Mouse (Mus musculus): Measurements from ENCODE around the gene Iffo1. TPM values are rescaled to one million over a fixed set of nuclear protein-coding genes. Genes with fewer than 3 reads are reported as not detected.

Gene Iffo1
- total RNA-seq, 2 experiments from 2014 or later = 11.6 to 12.3 TPM

DNA sequence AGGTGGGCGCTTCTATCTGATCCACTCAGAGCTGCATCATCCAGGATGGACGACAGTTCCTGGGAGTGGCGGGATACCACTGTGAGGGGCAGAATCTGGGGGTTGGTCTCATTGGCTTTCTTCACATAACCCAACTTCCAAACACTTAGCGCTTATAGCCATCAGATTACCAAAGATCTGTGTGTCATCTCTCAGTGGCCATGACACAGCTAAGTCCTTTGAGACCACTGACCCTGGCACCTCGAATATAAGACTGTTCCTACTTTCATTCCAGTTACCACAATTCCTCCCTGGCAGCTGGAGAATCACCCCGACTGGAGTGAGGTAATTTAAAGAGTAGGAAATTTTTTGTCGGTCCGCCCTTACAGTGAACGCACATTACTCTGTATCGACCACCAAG is 41.2 kb downstream of the Iffo1 start:
- intact Hi-C loops (cut with DNase I) = loop anchor here (2.0 kb wide), 1 partner anchor 15 kb away; no protein-coding TSS in a partner anchor
- no peak for DNase-seq

DNA sequence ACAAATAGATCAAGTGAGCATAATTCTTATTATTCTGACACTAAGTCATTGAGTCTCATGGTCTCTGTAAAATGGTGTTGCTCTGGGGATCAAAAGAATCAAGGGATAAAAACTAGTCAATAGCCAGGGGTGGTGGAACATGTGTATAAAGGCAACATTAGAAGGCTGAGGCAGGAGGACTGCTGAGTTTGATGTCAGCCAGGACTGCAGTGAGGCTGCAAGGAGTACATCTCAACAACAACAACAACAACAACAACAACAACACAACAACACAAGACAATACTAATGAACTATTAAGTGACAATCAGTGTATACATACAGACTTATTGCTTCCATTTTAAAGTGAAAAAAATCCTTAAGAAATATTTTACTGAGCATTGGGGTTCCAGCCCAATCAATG is 45.8 kb downstream of the Iffo1 start:
- intact Hi-C loops (cut with DNase I) = no loop called here
- no peak for DNase-seq

DNA sequence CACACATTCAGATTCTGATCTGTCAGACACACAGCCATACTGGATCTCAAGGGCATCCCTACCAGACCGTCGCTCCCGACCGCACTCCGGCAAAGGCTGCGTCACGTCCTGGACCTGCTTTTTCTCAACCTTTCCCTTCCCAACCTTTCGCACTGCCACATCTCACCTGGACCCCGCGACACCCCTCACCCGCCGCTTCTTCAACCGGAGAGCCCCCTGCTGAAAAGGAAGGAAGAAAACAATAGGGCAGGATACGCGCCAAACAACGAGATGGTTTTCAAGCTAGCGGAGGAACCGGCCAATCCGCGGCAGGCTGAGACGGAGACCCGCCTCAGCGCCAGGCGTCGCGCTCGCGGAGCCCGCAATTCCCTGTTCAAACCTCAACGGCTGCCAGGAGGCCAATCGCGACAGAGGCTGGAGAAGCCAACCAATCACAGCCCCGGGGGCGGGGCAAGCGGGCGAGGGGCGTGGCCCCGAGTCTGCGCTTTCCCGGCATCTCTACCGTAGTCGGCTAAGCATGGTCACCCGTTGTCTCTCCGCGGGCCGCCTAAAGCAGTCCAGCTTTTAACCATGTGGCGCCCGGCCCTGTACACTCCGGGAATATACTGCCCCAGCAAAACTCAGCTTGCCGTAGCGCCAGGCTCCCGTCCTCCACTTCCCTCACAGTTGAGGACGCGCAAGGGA is 46.4 kb downstream of the Iffo1 start, which contains the start of the genes Ncapd2 and Mrpl51:
Ncapd2 (minus strand) TSS at position 370 of the 684 bp plus-strand sequence.
Mrpl51 (plus strand) TSS at position 470 of the 684 bp plus-strand sequence.
- intact Hi-C loops (cut with DNase I) = no loop called here
- DNase-seq = peak; percentile 95 to 97

DNA sequence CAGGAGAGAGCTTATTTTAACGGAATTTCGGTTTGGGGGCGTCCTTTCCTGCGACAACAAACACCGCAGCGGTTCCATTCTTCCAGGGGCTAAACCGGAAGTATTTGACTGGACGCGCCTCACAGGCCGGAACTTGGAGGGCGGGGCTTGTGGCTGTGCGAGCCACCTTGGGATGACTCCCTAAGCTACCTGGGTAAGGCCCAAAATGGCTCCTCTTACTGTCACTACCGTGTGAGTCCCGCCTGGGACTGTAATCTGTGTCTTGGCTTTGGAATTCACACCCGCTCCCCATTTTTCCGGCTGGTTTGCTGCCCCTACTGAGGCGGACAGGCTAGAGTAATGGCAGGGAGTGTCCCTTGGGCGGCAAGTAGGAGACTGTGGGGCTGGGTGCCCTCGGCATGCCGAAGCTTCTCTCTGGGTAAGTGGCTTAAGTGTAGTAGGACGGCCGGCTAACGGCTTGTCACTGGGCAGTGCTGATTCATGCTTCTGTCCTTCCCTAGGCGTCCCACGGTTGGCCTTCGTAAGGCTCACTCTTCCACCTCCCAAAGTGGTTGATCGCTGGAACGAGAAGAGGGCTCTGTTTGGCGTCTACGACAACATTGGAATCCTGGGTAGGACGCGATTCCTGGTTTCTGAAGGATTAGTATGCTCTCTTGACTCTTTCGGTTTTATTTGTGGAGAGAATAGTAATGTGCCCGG is 47.1 kb downstream of the Iffo1 start:
- peak; percentile 85 to 91 for DNase-seq
- intact Hi-C loops (cut with DNase I) = no loop called here

DNA sequence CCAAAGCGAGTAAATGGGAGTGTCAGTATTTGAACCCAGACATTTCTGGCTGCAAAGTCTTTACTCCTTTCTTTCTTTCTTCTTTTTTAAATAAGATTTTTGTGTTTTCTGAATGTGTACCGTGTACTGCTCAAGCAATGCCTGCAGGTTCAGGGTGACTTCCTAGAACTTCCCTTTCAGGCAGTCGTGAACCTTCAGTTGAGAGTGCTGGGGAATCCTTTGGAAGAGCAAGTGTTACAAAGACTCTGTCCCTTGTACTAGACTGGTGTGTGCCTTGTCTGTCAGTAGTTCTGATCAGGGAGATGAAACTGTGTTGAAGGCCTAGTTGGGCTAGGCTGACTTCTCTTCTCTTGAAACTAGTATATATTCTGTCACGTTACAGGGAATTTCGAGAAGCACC is 47.8 kb downstream of the Iffo1 start:
- no peak for DNase-seq
- intact Hi-C loops (cut with DNase I) = no loop called here

DNA sequence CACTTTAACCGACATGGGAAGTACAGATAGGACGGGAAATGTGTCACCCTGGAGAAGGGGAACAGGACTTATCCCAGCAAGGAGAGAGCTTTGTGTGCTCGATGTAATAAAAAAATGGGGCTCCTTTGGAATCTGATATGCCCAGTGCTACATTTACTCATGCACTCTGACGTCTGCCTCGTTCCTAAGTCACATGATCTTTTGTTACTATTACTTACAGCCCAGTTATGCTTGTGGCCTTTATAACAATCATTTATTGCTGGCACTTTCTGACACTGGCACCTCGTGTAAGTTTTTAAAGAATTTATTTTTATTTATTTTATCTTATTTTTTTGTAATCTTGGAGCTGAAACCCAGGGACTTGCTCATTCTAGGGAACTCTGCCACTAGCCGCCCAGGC is 48.3 kb downstream of the Iffo1 start:
- DNase-seq = no peak
- intact Hi-C loops (cut with DNase I) = no loop called here

DNA sequence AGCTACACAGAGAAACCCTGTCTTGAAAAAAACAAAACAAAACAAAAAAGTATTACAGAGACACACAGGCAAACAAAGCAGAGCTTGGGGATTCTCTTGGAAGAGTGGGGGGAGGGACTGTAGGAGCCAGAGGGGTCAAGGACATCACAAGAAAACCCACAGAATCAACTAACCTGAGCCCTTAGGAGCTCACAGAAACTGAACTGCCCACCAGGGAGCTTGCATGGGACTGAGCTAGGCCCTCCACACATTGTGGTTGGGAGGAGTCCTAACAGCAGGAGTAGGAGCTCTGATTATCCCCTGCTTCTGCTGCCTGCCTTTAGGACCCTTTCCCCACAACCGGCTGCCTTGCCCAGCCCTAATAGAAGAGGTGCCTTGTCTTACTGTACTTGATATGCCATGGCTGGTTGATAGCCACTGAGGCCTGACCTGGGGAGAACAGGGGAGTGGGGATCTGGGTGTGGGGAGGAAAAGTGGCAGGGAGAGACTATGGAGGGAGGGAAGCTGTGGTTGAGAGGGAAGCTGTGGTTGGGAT is 50.6 kb downstream of the Iffo1 start:
- intact Hi-C loops (cut with DNase I) = no loop called here
- no peak for DNase-seq

DNA sequence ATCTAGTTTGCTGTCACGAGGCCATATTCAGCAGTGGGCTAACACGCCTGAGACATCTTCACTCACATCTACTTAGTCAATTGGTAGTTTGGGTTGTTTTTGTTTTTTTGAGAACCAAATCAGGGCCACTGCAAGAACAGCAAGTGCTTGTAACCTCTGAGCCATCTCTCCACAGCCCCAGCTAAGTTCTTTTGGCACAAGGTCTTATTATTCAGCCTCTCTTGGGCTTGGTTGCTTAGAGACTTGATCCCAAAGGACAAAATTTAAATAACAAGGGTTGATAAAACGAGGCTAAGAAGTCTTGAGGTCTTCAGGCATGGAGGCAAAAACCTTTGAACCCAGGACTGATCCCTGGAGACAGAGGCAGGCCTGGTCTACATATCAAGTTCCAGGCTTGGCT is 51.3 kb downstream of the Iffo1 start:
- intact Hi-C loops (cut with DNase I) = no loop called here
- no peak for DNase-seq

DNA sequence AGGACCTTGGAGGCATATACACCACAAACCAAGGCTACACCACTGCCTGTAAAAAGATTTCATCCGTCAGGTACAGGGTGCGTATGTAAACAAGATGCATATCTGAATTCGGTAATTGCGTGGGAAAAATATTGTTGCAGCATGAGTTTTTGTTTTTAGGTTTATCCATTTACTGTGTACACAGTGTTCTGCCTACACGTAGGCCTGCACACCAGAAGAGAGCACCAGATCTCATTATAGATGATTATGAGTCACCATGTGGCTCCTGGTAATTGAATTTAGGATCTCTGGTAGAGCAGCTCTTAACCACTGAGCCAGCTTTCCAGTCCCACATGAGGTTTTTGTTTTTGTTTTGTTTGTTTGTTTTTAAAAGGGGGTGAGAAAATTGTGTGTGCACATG is 52.1 kb downstream of the Iffo1 start:
- no peak for DNase-seq
- intact Hi-C loops (cut with DNase I) = no loop called here

DNA sequence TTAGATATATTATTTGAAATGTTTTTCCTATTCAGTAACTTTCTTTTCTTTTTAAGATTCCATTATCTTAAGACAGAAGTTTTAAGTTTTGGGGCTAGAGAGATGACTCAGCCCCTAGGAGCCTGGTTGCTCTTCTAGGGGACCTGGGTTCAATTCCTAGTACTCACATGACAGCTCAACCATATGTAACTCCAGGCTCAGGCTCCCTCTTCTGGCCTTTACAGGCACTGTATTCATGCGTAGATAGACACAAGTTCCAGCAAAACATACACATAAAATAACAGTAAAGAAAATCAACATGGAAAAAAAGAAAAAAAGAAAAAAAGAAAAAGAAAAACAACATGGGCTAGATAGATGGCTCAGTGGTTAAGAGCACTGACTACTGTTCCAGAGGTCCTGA is 65.4 kb downstream of the Iffo1 start:
- no peak for DNase-seq
- intact Hi-C loops (cut with DNase I) = no loop called here

Small RNA genes lying within 50 kb of the gene (microRNA-seq; reads per million reads assigned to microRNA genes)
- gene Mir3098 = 0 to 0.74 reads per million in 2 experiments
- gene Mir7045 = 0 reads per million in 2 experiments

Other genes with a start within 250 kb of the Iffo1 start
- under 1 TPM in 1 of 2 experiments, not detected in 1; 0.25 TPM for gene Lag3, start 233.5 kb upstream of the Iffo1 start, total RNA-seq (2021)
- gene Ptms, start 225.1 kb upstream of the Iffo1 start, total RNA-seq (2021) = 100 to 1,000 TPM; 101 to 129 TPM
- 100 to 1,000 TPM; 201 to 209 TPM for gene Mlf2, start 213.9 kb upstream of the Iffo1 start, total RNA-seq (2021)
- gene Cops7a, start 179.7 kb upstream of the Iffo1 start, total RNA-seq (2021) = 100 to 1,000 TPM in 1 of 2 experiments, 10 to 100 TPM in 1; 98.3 to 107 TPM
- gene Pianp, start 148.5 kb upstream of the Iffo1 start, total RNA-seq (2021) = 1 to 10 TPM in 1 of 2 experiments, under 1 TPM in 1; 0.10 to 1.3 TPM
- 10 to 100 TPM; 20.3 to 22.8 TPM for gene Zfp384, start 136.1 kb upstream of the Iffo1 start, total RNA-seq (2021)
- gene Ing4, start 105.5 kb upstream of the Iffo1 start, total RNA-seq (2021) = 10 to 100 TPM; 26.4 to 31.1 TPM
- gene Acrbp, start 95.6 kb upstream of the Iffo1 start, total RNA-seq (2021) = 1 to 10 TPM; 2.5 to 2.7 TPM
- not detected for gene Lpar5, start 77.3 kb upstream of the Iffo1 start, total RNA-seq (2021)
- gene Chd4, start 49.3 kb upstream of the Iffo1 start, total RNA-seq (2021) = 10 to 100 TPM; 67.6 to 72.2 TPM
- 10 to 100 TPM; 14.6 to 19.0 TPM for gene Nop2, start 13.3 kb upstream of the Iffo1 start, total RNA-seq (2021)
- gene Gapdh, start 21.2 kb downstream of the Iffo1 start, total RNA-seq (2021) = over 10,000 TPM; 11,568 to 13,182 TPM
- 10 to 100 TPM in 1 of 2 experiments, 1 to 10 TPM in 1; 8.0 to 13.7 TPM for gene Ncapd2, start 46.5 kb downstream of the Iffo1 start, total RNA-seq (2021)
- gene Mrpl51, start 46.6 kb downstream of the Iffo1 start, total RNA-seq (2021) = 100 to 1,000 TPM; 212 to 225 TPM
- gene Vamp1, start 70.3 kb downstream of the Iffo1 start, total RNA-seq (2021) = 10 to 100 TPM; 16.6 to 17.4 TPM
- 1 to 10 TPM; 2.1 to 2.3 TPM for gene Tapbpl, start 86.6 kb downstream of the Iffo1 start, total RNA-seq (2021)
- gene Cd27, start 91.8 kb downstream of the Iffo1 start, total RNA-seq (2021) = 1 to 10 TPM in 1 of 2 experiments, under 1 TPM in 1; 0.57 to 1.5 TPM
- not detected for gene Tuba3a, start 140.8 kb downstream of the Iffo1 start, total RNA-seq (2021)
- gene Ltbr, start 168.6 kb downstream of the Iffo1 start, total RNA-seq (2021) = 10 to 100 TPM; 20.3 to 21.7 TPM
- under 1 TPM; 0.15 to 0.36 TPM for gene Scnn1a, start 175.4 kb downstream of the Iffo1 start, total RNA-seq (2021)
- gene Tnfrsf1a, start 204.1 kb downstream of the Iffo1 start, total RNA-seq (2021) = 10 to 100 TPM; 21.9 to 28.7 TPM
- not detected for gene Plekhg6, start 235.6 kb downstream of the Iffo1 start, total RNA-seq (2021)